Mouse (Mus musculus) E14TG2a.4 (cell line): ENCODE data around the gene Dusp15.

ENCODE experiments used
- H3K27me3 ChIP-seq: 2 replicates; pipeline ENCODE4 v1.6.1; 2014; ENCODE audit warnings: low read length, control low read depth; ENCODE audit not compliant: insufficient read depth
- H3K36me3 ChIP-seq: 2 replicates; pipeline ENCODE4 v1.6.1; 2014; ENCODE audit warnings: low read length, control low read depth; ENCODE audit not compliant: insufficient read depth
- H3K4me1 ChIP-seq: replicated peaks from 2 replicates; pipeline ENCODE4 v1.6.1; 2014; ENCODE audit warnings: low read depth, low read length, control low read depth
- H3K4me3 ChIP-seq: replicated peaks from 2 replicates; pipeline ENCODE4 v1.5.1; 2014; ENCODE audit warnings: mild to moderate bottlenecking, low read length
- H3K9me3 ChIP-seq: 2 replicates; pipeline ENCODE4 v1.6.1; 2014; ENCODE audit warnings: low read length, control low read depth
- CTCF ChIP-seq: conservative IDR thresholded peaks from 2 replicates; pipeline ENCODE4 v1.5.1; 2014; ENCODE audit warnings: low read length
- NANOG ChIP-seq: IDR thresholded peaks from 2 replicates; pipeline ENCODE4 v1.6.1; 2014; ENCODE audit warnings: borderline replicate concordance, low read length, mixed read lengths
- POU5F1 ChIP-seq: IDR thresholded peaks from 2 replicates; pipeline ENCODE4 v1.6.1; 2014; ENCODE audit warnings: low read length, borderline replicate concordance

Dusp15 gene

DNA sequence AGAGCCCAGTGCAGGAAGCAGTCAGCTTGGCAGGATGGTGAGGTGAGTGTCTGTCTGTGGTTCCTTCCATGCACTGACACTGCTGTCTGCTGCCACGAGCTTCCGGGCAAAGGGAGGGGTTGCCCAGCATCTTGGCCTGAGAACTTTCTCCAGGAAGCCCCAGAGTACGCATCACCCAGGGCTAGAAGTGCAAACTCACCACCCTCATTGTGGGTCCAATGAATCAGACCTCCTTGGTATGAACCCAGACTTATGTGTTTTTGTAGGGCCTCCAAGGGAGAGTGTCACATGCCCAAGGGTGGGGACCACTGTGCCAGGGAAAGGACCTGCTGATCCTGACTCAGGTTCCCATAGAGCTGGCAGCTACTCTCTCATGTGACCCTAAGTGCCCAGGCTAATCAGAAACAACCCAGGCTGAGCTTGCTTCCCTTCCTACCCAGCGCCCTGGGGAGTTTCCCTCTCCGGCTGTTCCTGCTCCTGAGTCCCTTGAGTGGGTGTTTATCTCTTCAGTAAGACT is 47.3 kb downstream of the Dusp15 start:
- peaks cover 27% of the 10 kb centered on the region for H3K4me1 ChIP-seq
- no peak for TF ChIP-seq CTCF
- TF ChIP-seq NANOG: no peak
- TF ChIP-seq POU5F1: no peak
- no peaks in the 10 kb centered on the region for H3K36me3 ChIP-seq
- no peaks in the 10 kb centered on the region for H3K9me3 ChIP-seq
- H3K4me3 ChIP-seq: no peak overlapping the region
- peaks cover 15% of the 10 kb centered on the region; the same call in 1 of the 2 replicates for H3K27me3 ChIP-seq

DNA sequence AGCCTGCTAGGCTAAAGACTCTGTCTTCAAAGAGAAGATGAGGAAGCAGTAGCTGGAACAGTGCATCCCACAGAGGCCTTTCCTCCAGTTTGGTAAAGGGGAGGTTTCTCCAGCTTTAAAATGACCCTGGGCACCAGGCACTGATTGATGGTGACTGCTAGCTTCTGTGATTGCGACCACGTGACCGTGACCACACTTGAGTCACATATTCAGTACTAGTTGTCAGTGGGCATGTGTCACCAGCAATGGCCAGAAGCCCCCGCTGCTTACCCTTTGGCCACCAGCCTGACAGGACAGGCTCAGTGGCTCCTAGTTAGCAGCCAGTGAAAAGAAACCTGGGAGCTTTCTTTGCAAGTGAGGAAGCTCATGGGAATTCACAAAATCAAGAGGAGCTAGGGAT is 47.9 kb downstream of the Dusp15 start:
- H3K36me3 ChIP-seq: no peaks in the 10 kb centered on the region
- H3K27me3 ChIP-seq: peaks cover 11% of the 10 kb centered on the region; the same call in 1 of the 2 replicates
- H3K9me3 ChIP-seq: no peaks in the 10 kb centered on the region
- TF ChIP-seq CTCF (no peak), POU5F1 (no peak), NANOG (no peak)
- H3K4me3 ChIP-seq: no peak overlapping the region
- H3K4me1 ChIP-seq: peaks cover 27% of the 10 kb centered on the region

DNA sequence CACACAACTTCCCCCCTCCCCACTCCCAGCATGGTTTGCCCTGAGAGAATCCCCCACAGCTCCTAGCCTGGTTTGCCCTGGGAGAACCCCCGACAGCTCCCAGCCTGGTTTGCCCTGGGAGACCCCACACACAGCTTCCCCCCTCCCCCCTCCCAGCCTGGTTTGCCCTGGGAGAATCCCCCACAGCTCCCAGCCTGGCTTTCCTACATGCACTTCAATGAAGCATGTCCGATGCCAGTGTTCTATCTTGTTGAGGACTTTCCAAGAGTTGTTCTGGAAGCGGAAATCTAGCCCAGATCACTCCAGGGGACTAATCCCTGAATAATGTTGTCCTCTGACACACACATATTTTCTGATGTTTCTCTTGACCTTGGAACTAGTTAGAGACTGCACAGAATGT is 48.8 kb downstream of the Dusp15 start:
- no peak for TF ChIP-seq CTCF
- TF ChIP-seq POU5F1: no peak
- no peak for TF ChIP-seq NANOG
- H3K9me3 ChIP-seq: no peaks in the 10 kb centered on the region
- H3K4me3 ChIP-seq: no peak overlapping the region
- H3K4me1 ChIP-seq: peaks cover 26% of the 10 kb centered on the region
- H3K36me3 ChIP-seq: no peaks in the 10 kb centered on the region
- H3K27me3 ChIP-seq: peaks cover 7% of the 10 kb centered on the region; the same call in 1 of the 2 replicates

DNA sequence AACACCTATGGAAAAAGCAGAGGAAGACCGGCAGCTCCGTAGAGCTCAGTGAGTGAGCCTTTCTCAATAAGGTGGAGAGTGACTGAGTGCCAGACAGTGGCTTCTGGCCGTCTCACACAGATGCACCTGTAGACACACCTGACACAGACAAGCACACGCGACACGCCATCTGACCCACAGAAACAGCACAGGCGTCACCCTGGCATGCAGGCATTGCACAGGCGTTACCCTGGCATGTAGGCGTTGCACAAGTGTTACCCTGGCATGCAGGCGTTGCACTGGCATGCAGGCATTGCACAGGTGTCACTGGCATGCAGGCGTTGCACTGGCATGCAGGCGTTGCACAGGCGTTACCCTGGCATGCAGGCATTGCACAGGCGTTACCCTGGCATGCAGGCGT is 50.2 kb downstream of the Dusp15 start:
- Histone ChIP-seq H3K36me3 (peaks cover 4% of the 10 kb centered on the region), H3K9me3 (no peaks in the 10 kb centered on the region), H3K4me3 (no peak overlapping the region), H3K4me1 (peaks cover 15% of the 10 kb centered on the region), H3K27me3 (no peaks in the 10 kb centered on the region)
- TF ChIP-seq NANOG (no peak), POU5F1 (no peak), CTCF (no peak)

DNA sequence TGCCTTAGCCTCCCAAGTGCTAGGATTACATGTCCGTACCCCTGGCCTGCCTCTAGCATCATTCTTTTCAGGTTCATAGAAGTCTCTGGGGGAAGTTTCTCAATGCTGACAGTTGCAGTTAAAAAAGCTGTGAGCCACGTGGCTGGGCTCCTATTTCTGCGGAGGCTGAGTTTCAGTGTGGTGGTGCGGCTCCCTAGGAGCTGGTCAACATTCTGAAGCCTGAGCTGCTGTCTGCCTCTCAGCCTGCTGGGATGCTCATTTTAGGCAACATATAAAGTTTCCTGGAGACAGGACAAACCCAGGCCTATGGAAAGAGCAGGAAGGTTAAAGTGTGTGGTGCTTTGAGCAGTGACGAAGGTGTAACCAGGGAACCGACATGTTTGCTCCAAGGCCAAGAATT is 52.5 kb downstream of the Dusp15 start:
- peaks cover 15% of the 10 kb centered on the region for H3K4me1 ChIP-seq
- TF ChIP-seq NANOG (no peak), CTCF (no peak), POU5F1 (no peak)
- peaks cover 27% of the 10 kb centered on the region for H3K36me3 ChIP-seq
- H3K27me3 ChIP-seq: no peaks in the 10 kb centered on the region
- H3K4me3 ChIP-seq: no peak overlapping the region
- H3K9me3 ChIP-seq: no peaks in the 10 kb centered on the region

DNA sequence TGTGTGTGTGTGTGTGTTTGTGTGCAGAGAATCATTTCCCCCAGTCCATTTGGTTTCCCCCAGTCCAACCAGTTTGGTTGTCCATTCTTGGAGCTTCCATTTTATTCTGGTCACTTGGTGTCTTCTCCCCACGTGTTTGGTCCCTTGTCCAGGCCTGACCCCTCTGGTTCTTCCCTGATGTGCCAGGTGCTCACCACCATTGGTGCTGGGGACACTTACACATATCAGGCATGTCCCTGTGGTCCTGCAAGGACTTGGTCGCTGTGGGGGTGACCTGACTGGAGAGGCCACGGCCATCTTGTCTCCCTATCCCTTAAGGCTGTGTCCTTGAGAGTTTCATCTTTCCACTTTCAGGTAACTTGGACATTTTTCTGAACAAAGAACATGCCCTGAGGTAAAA is 54.6 kb downstream of the Dusp15 start:
- H3K36me3 ChIP-seq: peaks cover 48% of the 10 kb centered on the region
- no peak for TF ChIP-seq NANOG
- no peak for TF ChIP-seq CTCF
- TF ChIP-seq POU5F1: no peak
- no peaks in the 10 kb centered on the region for H3K9me3 ChIP-seq
- no peaks in the 10 kb centered on the region for H3K27me3 ChIP-seq
- H3K4me1 ChIP-seq: peaks cover 20% of the 10 kb centered on the region
- H3K4me3 ChIP-seq: no peak overlapping the region

DNA sequence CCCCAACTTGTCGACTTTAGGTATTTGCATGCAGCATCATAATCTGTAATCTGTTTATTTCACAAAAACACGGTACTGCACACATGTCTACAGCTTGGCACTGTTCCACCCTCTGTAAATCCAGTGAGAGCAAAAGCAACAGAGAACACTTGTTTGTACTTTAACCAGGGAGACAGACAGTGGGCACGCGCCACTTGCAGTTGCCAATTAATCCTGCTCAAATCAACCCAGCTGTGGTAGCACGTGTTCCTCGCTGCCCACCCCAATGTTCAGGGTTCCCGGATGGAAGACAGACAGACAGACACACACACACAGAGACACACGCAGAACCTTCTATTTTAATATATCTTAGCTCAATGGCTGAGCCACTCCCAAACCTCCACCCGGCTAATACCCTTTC is 55.7 kb downstream of the Dusp15 start:
- Histone ChIP-seq H3K36me3 (peaks cover 58% of the 10 kb centered on the region), H3K4me1 (peaks cover 31% of the 10 kb centered on the region), H3K9me3 (no peaks in the 10 kb centered on the region), H3K27me3 (no peaks in the 10 kb centered on the region), H3K4me3 (no peak overlapping the region)
- TF ChIP-seq NANOG (no peak), POU5F1 (no peak), CTCF (no peak)
